Mouse (Mus musculus): ENCODE measurements at regions not wholly inside any gene's neighbourhood (a gene's known extent, or its start where the extent isn't known, plus 50 kb on each side); places are given as distances from the start of the nearest gene placed in this dataset.

- ATAC-seq (replicated peaks; ENCODE audit: low FRiP score, low TSS enrichment, low read depth) (no peak), DNase-seq (ENCODE audit: low spot score) (no peak)
- 68% methylated on average over 6 of the region's 6 CpGs for WGBS
- H3K4me1 ChIP-seq (replicated peaks; ENCODE audit: control insufficient read depth, insufficient read depth, low read length) = no peaks in the 10 kb centered on the region
- H3K27ac ChIP-seq (ENCODE audit: low read depth) = no peak overlapping the region
- H3K4me2 ChIP-seq (ENCODE audit: low read length) = no peak overlapping the region
- no peak overlapping the region for H3K9ac ChIP-seq (ENCODE audit: low read length)
- no peaks in the 10 kb centered on the region for H3K9me3 ChIP-seq (ENCODE audit: control insufficient read depth, low read length)
- no peaks in the 10 kb centered on the region for H3K27me3 ChIP-seq (replicated peaks; ENCODE audit: control insufficient read depth, insufficient read depth, low read length)
- H3K4me3 ChIP-seq (ENCODE audit: low read depth, low read length) = no peak overlapping the region
- H3K36me3 ChIP-seq (ENCODE audit: control insufficient read depth, insufficient read depth, low read length) = no peaks in the 10 kb centered on the region
These were observed 449.3 kb upstream of the Mgmt start for GRCm38 (mm10) chr7:136445091-136445490.

GRCm38 (mm10) chr7:136449286-136449685, 445.1 kb upstream of the Mgmt start:
- WGBS = 100% methylated on average over 1 of the region's 1 CpGs
- DNase-seq (ENCODE audit: low spot score) = no peak
- no peaks in the 10 kb centered on the region for H3K36me3 ChIP-seq (ENCODE audit: control insufficient read depth, insufficient read depth, low read length)

GRCm38 (mm10) chr7:136451672-136452361, 442.6 kb upstream of the Mgmt start:
- Histone ChIP-seq H3K27me3 (replicated peaks; ENCODE audit: control insufficient read depth, insufficient read depth, low read length) (no peaks in the 10 kb centered on the region), H3K4me3 (ENCODE audit: low read depth, low read length) (no peak overlapping the region), H3K36me3 (ENCODE audit: control insufficient read depth, insufficient read depth, low read length) (no peaks in the 10 kb centered on the region), H3K4me2 (ENCODE audit: low read length) (no peak overlapping the region), H3K9me3 (ENCODE audit: control insufficient read depth, low read length) (no peaks in the 10 kb centered on the region), H3K4me1 (replicated peaks; ENCODE audit: control insufficient read depth, insufficient read depth, low read length) (no peaks in the 10 kb centered on the region), H3K9ac (ENCODE audit: low read length) (no peak overlapping the region), H3K27ac (ENCODE audit: low read depth) (no peak overlapping the region)
- 78% methylated on average over 8 of the region's 8 CpGs for WGBS
- ATAC-seq (replicated peaks; ENCODE audit: low FRiP score, low TSS enrichment, low read depth) = no peak
- no peak for DNase-seq (ENCODE audit: low spot score)

More at GRCm38 (mm10) chr7:136449286-136449685, 445.1 kb upstream of the Mgmt start:
- no peaks in the 10 kb centered on the region for H3K9me3 ChIP-seq (ENCODE audit: control insufficient read depth, low read length)
- H3K4me2 ChIP-seq (ENCODE audit: low read length) = no peak overlapping the region
- H3K27me3 ChIP-seq (replicated peaks; ENCODE audit: control insufficient read depth, insufficient read depth, low read length) = no peaks in the 10 kb centered on the region
- H3K4me3 ChIP-seq (ENCODE audit: low read depth, low read length) = no peak overlapping the region
- H3K9ac ChIP-seq (ENCODE audit: low read length) = no peak overlapping the region
- H3K27ac ChIP-seq (ENCODE audit: low read depth) = no peak overlapping the region
- ATAC-seq (replicated peaks; ENCODE audit: low FRiP score, low TSS enrichment, low read depth) = no peak
- no peaks in the 10 kb centered on the region for H3K4me1 ChIP-seq (replicated peaks; ENCODE audit: control insufficient read depth, insufficient read depth, low read length)

GRCm38 (mm10) chr7:136452561-136452960, 441.9 kb upstream of the Mgmt start:
- Histone ChIP-seq H3K4me1 (replicated peaks; ENCODE audit: control insufficient read depth, insufficient read depth, low read length) (no peaks in the 10 kb centered on the region), H3K4me3 (ENCODE audit: low read depth, low read length) (no peak overlapping the region), H3K27me3 (replicated peaks; ENCODE audit: control insufficient read depth, insufficient read depth, low read length) (no peaks in the 10 kb centered on the region), H3K9ac (ENCODE audit: low read length) (no peak overlapping the region), H3K9me3 (ENCODE audit: control insufficient read depth, low read length) (no peaks in the 10 kb centered on the region), H3K36me3 (ENCODE audit: control insufficient read depth, insufficient read depth, low read length) (no peaks in the 10 kb centered on the region), H3K27ac (ENCODE audit: low read depth) (no peak overlapping the region), H3K4me2 (ENCODE audit: low read length) (no peak overlapping the region)
- WGBS = 91% methylated on average over 5 of the region's 5 CpGs
- ATAC-seq (replicated peaks; ENCODE audit: low FRiP score, low TSS enrichment, low read depth) = no peak
- no peak for DNase-seq (ENCODE audit: low spot score)

- 44% methylated on average over 7 of the region's 7 CpGs for WGBS
- ATAC-seq (replicated peaks; ENCODE audit: low FRiP score, low TSS enrichment, low read depth) (no peak), DNase-seq (ENCODE audit: low spot score) (no peak)
- no peaks in the 10 kb centered on the region for H3K27me3 ChIP-seq (replicated peaks; ENCODE audit: control insufficient read depth, insufficient read depth, low read length)
- H3K9ac ChIP-seq (ENCODE audit: low read length) = no peak overlapping the region
- H3K36me3 ChIP-seq (ENCODE audit: control insufficient read depth, insufficient read depth, low read length) = no peaks in the 10 kb centered on the region
- H3K4me1 ChIP-seq (replicated peaks; ENCODE audit: control insufficient read depth, insufficient read depth, low read length) = no peaks in the 10 kb centered on the region
- H3K9me3 ChIP-seq (ENCODE audit: control insufficient read depth, low read length) = no peaks in the 10 kb centered on the region
- no peak overlapping the region for H3K27ac ChIP-seq (ENCODE audit: low read depth)
- H3K4me2 ChIP-seq (ENCODE audit: low read length) = no peak overlapping the region
- no peak overlapping the region for H3K4me3 ChIP-seq (ENCODE audit: low read depth, low read length)
These were observed 437.2 kb upstream of the Mgmt start for GRCm38 (mm10) chr7:136457171-136457570.

GRCm38 (mm10) chr7:136457867-136458448, 436.5 kb upstream of the Mgmt start:
- Histone ChIP-seq H3K4me3 (ENCODE audit: low read depth, low read length) (no peak overlapping the region), H3K27ac (ENCODE audit: low read depth) (no peak overlapping the region), H3K27me3 (replicated peaks; ENCODE audit: control insufficient read depth, insufficient read depth, low read length) (no peaks in the 10 kb centered on the region), H3K9me3 (ENCODE audit: control insufficient read depth, low read length) (no peaks in the 10 kb centered on the region), H3K4me2 (ENCODE audit: low read length) (no peak overlapping the region), H3K36me3 (ENCODE audit: control insufficient read depth, insufficient read depth, low read length) (no peaks in the 10 kb centered on the region), H3K9ac (ENCODE audit: low read length) (no peak overlapping the region), H3K4me1 (replicated peaks; ENCODE audit: control insufficient read depth, insufficient read depth, low read length) (no peaks in the 10 kb centered on the region)
- WGBS = 65% methylated on average over 10 of the region's 10 CpGs
- DNase-seq (ENCODE audit: low spot score) (no peak), ATAC-seq (replicated peaks; ENCODE audit: low FRiP score, low TSS enrichment, low read depth) (no peak)

- WGBS = 87% methylated on average over 4 of the region's 4 CpGs
- Histone ChIP-seq H3K4me3 (ENCODE audit: low read depth, low read length) (no peak overlapping the region), H3K4me1 (replicated peaks; ENCODE audit: control insufficient read depth, insufficient read depth, low read length) (no peaks in the 10 kb centered on the region), H3K9ac (ENCODE audit: low read length) (no peak overlapping the region), H3K27me3 (replicated peaks; ENCODE audit: control insufficient read depth, insufficient read depth, low read length) (no peaks in the 10 kb centered on the region), H3K4me2 (ENCODE audit: low read length) (no peak overlapping the region), H3K27ac (ENCODE audit: low read depth) (no peak overlapping the region), H3K9me3 (ENCODE audit: control insufficient read depth, low read length) (no peaks in the 10 kb centered on the region), H3K36me3 (ENCODE audit: control insufficient read depth, insufficient read depth, low read length) (no peaks in the 10 kb centered on the region)
- ATAC-seq (replicated peaks; ENCODE audit: low FRiP score, low TSS enrichment, low read depth) (no peak), DNase-seq (ENCODE audit: low spot score) (no peak)
These were observed 417.3 kb upstream of the Mgmt start for GRCm38 (mm10) chr7:136477135-136477534.

- H3K4me3 ChIP-seq (ENCODE audit: low read depth, low read length) = no peak overlapping the region
- peaks cover 6% of the 10 kb centered on the region; the same call in 1 of the 2 replicates for H3K27me3 ChIP-seq (replicated peaks; ENCODE audit: control insufficient read depth, insufficient read depth, low read length)
- DNase-seq (ENCODE audit: low spot score) (no peak), ATAC-seq (replicated peaks; ENCODE audit: low FRiP score, low TSS enrichment, low read depth) (no peak)
- no peak overlapping the region for H3K27ac ChIP-seq (ENCODE audit: low read depth)
- no peak overlapping the region for H3K4me2 ChIP-seq (ENCODE audit: low read length)
- no peak overlapping the region for H3K9ac ChIP-seq (ENCODE audit: low read length)
- H3K36me3 ChIP-seq (ENCODE audit: control insufficient read depth, insufficient read depth, low read length) = no peaks in the 10 kb centered on the region
- 65% methylated on average over 13 of the region's 13 CpGs for WGBS
- H3K4me1 ChIP-seq (replicated peaks; ENCODE audit: control insufficient read depth, insufficient read depth, low read length) = no peaks in the 10 kb centered on the region
- H3K9me3 ChIP-seq (ENCODE audit: control insufficient read depth, low read length) = no peaks in the 10 kb centered on the region
These were observed 413.7 kb upstream of the Mgmt start for GRCm38 (mm10) chr7:136480641-136481202.

- Histone ChIP-seq H3K4me2 (ENCODE audit: low read length) (no peak overlapping the region), H3K9ac (ENCODE audit: low read length) (no peak overlapping the region), H3K4me3 (ENCODE audit: low read depth, low read length) (no peak overlapping the region), H3K27ac (ENCODE audit: low read depth) (no peak overlapping the region), H3K27me3 (replicated peaks; ENCODE audit: control insufficient read depth, insufficient read depth, low read length) (peaks cover 17% of the 10 kb centered on the region), H3K36me3 (ENCODE audit: control insufficient read depth, insufficient read depth, low read length) (no peaks in the 10 kb centered on the region), H3K4me1 (replicated peaks; ENCODE audit: control insufficient read depth, insufficient read depth, low read length) (no peaks in the 10 kb centered on the region; the same call in 1 of the 2 replicates), H3K9me3 (ENCODE audit: control insufficient read depth, low read length) (no peaks in the 10 kb centered on the region)
- ATAC-seq (replicated peaks; ENCODE audit: low FRiP score, low TSS enrichment, low read depth) (no peak), DNase-seq (ENCODE audit: low spot score) (no peak)
These were observed 411.2 kb upstream of the Mgmt start for GRCm38 (mm10) chr7:136483237-136483636.

All from intestine, embryonic 14.5 days (tissue).